Mouse (Mus musculus): ENCODE results near the gene Ly6g6d. TPM values are rescaled to one million over a fixed set of nuclear protein-coding genes. Genes with fewer than 3 reads are reported as not detected.

Ly6g6d gene
- polyA plus RNA-seq, 1 experiment from 2014 or later = 0.78 TPM

DNA sequence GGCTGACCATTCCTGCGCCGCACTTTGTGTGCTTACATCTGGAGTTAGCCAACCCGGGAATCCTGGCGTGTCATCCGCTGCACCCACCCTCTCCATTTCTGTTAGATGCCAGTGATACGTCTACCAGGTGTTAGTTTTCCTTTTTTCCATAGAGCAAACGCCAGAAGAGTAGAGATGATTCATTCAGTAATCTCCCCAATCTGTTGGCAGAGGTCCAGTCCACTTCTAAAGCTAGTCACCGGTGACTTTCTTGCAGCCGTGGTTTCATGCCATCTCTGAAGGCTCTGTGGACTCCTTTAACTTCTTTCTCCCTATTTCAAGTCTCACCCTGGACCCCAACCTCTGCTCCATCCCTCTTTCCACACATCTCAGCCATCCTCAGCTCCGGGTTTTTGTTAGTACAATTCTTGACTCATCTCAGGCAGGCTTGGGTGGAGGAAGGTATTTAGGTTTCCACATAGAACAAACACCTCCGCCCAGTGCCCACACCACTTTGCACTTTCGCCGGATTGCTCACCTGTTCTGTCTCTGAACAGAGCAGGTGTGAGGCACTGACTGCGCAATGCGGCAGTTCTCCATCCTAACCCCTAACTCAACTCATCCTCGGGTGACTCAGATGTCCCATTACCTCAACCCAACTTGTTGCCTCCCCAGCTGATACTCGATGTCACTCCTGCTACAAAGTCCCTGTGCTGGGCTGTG is 9.5 kb downstream of the Ly6g6d start:
- no peak overlapping the region for H3K4me2 ChIP-seq (ENCODE audit: low read length)
- H3K9ac ChIP-seq (replicated peaks; ENCODE audit: low read length) = no peak overlapping the region
- H3K27ac ChIP-seq (replicated peaks; ENCODE audit: low read depth, low read length) = no peak overlapping the region
- H3K4me3 ChIP-seq (replicated peaks; ENCODE audit: low read depth, low read length) = no peak overlapping the region
- 88% methylated on average over 17 of the region's 17 CpGs for WGBS
- ATAC-seq (ENCODE audit: low FRiP score, low TSS enrichment) = no peak
- H3K9me3 ChIP-seq (ENCODE audit: control insufficient read depth, low read length) = no peaks in the 10 kb centered on the region
- H3K4me1 ChIP-seq (ENCODE audit: control insufficient read depth, insufficient read depth, low read length) = 0 out of 2 replicates have a peak, but pooled peaks cover 4% of the 10 kb centered on the region
- no peak for DNase-seq
- H3K36me3 ChIP-seq (ENCODE audit: control insufficient read depth, insufficient read depth, low read length) = no peaks in the 10 kb centered on the region
- H3K27me3 ChIP-seq (ENCODE audit: control insufficient read depth, insufficient read depth, low read length) = peaks cover 18% of the 10 kb centered on the region; the same call in 1 of the 2 replicates

DNA sequence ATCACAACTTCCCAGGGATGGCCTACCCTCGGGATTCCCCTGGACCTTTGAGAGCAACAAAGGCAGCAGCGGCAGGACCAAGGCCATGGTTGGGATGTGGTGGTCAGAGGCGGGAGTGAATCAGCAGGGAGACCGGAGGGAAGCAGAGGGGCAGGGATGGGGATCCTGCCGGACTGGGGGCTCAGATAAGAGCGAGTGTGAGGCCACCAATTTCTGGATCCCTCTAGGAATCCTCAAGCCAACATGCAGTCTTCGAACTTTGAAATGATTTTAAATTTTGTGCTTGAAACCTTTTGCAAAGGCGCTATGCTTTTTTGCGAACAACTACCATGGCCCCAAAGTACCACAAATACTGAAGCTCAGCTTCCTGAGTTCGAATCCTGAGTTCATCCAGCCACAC is 11.8 kb downstream of the Ly6g6d start, which contains the start of gene Mpig6b:
TSS of gene Mpig6b (minus strand) at position 101 of the 400 bp plus-strand sequence.
- 46% methylated on average over 10 of the region's 10 CpGs for WGBS
- Histone ChIP-seq H3K4me2 (ENCODE audit: low read length) (peak within 1 kb of the TSS; percentile 42), H3K9me3 (ENCODE audit: control insufficient read depth, low read length) (no peaks in the 10 kb centered on the region), H3K27me3 (ENCODE audit: control insufficient read depth, insufficient read depth, low read length) (peaks cover 18% of the 10 kb centered on the region; the same call in 1 of the 2 replicates), H3K9ac (replicated peaks; ENCODE audit: low read length) (no peak within 1 kb of the TSS), H3K27ac (replicated peaks; ENCODE audit: low read depth, low read length) (no peak within 1 kb of the TSS), H3K4me1 (ENCODE audit: control insufficient read depth, insufficient read depth, low read length) (0 out of 2 replicates have a peak, but pooled peaks cover 4% of the 10 kb centered on the region), H3K4me3 (replicated peaks; ENCODE audit: low read depth, low read length) (peak within 1 kb of the TSS; percentile 19), H3K36me3 (ENCODE audit: control insufficient read depth, insufficient read depth, low read length) (peaks cover 19% of the 10 kb centered on the region)
- ATAC-seq (ENCODE audit: low FRiP score, low TSS enrichment) = no peak
- no peak for DNase-seq

DNA sequence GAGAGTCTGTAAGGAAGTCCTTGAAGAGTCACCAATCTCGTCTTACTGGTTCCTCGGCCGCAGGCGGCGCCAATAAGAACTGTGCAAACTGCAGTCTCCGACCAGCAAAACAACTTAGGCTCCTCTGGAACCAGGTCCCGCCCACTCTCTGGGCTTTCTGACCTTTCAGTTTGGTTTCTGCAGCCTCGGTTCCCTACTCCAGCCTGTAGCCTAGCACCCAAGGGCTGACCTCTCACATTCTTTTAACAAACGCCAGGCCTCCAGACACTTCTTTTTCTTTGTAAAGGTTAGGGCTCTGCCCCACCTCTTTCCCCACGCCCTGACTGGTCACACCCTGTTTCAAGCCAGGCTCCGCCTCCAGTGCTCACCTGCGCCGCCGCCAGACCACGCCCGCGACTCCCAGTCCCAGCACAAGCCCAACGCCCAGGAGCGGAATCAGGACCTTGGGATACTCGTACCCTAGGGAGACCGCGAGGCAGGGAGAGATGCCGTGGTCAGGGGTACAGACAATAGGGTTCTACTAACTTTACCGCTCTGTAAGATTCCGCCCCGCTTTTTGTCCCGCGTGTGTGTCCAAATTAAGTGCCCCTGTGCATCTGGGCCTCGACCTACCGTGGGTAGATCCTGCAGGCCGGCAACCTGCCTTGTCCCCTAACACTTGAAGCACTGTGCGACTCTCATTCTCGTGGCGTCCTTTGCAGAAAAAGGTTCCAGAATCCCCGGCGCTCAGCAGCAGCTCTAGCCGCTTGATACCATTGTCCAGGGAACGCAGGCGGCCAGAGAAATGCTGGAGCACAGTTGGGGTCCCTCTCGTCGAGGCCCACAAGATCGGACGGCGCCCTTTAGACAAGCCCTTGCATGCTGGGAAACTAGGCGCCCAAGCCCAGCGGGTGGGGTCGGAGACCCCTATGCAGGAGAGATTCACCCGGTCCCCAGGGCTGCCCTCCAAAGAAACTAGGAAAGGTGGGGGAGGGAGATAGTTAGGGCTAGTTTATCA is 12.6 kb downstream of the Ly6g6d start, which contains the start of gene Ly6g6c:
TSS of gene Ly6g6c (plus strand) at position 438 of the 997 bp plus-strand sequence.
- peaks cover 11% of the 10 kb centered on the region for H3K4me1 ChIP-seq (ENCODE audit: control insufficient read depth, insufficient read depth, low read length)
- H3K9me3 ChIP-seq (ENCODE audit: control insufficient read depth, low read length) = no peaks in the 10 kb centered on the region
- H3K27ac ChIP-seq (replicated peaks; ENCODE audit: low read depth, low read length) = no peak within 1 kb of the TSS
- ATAC-seq (ENCODE audit: low FRiP score, low TSS enrichment) (no peak), DNase-seq (peak; percentile 39)
- peak within 1 kb of the TSS; percentile 19 for H3K4me3 ChIP-seq (replicated peaks; ENCODE audit: low read depth, low read length)
- H3K9ac ChIP-seq (replicated peaks; ENCODE audit: low read length) = peak within 1 kb of the TSS; percentile 20; the same call in 1 of the 2 replicates
- H3K27me3 ChIP-seq (ENCODE audit: control insufficient read depth, insufficient read depth, low read length) = peaks cover 18% of the 10 kb centered on the region; the same call in 1 of the 2 replicates
- H3K4me2 ChIP-seq (ENCODE audit: low read length) = peak within 1 kb of the TSS; percentile 42
- peaks cover 24% of the 10 kb centered on the region for H3K36me3 ChIP-seq (ENCODE audit: control insufficient read depth, insufficient read depth, low read length)
- WGBS = 2% methylated on average over 48 of the region's 48 CpGs

DNA sequence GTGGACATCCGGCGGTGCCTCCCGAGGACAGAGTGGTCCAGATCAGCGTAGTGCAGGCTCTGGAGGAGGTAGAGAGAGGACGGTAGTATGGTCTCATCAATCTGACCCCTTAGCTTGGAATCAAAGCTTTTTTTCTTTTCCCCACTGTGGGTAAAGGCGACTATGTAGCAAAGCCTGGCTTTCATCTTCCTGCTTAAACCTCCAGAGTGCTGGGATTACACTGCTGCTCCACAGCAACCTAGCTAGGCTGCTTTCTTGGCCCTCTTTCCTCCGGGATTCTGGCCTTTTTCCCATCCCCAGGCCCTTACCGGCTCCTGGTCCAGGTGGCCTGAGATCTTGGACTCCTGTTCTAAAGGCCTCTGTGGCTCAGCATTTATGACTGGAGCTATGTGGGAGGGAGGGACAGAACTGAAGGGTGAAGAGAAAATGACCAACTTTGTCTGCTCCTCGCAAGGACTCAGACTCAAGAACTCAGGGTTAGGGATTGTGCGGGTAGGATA is 13.4 kb downstream of the Ly6g6d start:
- H3K36me3 ChIP-seq (ENCODE audit: control insufficient read depth, insufficient read depth, low read length) = peaks cover 24% of the 10 kb centered on the region
- H3K9me3 ChIP-seq (ENCODE audit: control insufficient read depth, low read length) = no peaks in the 10 kb centered on the region
- peaks cover 16% of the 10 kb centered on the region for H3K4me1 ChIP-seq (ENCODE audit: control insufficient read depth, insufficient read depth, low read length)
- no peak overlapping the region for H3K27ac ChIP-seq (replicated peaks; ENCODE audit: low read depth, low read length)
- peak overlapping the region; percentile 42 for H3K4me2 ChIP-seq (ENCODE audit: low read length)
- H3K4me3 ChIP-seq (replicated peaks; ENCODE audit: low read depth, low read length) = no peak overlapping the region
- no peak for ATAC-seq (ENCODE audit: low FRiP score, low TSS enrichment)
- H3K9ac ChIP-seq (replicated peaks; ENCODE audit: low read length) = peak overlapping the region; percentile 20; the same call in 1 of the 2 replicates
- peaks cover 18% of the 10 kb centered on the region; the same call in 1 of the 2 replicates for H3K27me3 ChIP-seq (ENCODE audit: control insufficient read depth, insufficient read depth, low read length)
- WGBS = 33% methylated on average over 10 of the region's 10 CpGs
- no peak for DNase-seq

DNA sequence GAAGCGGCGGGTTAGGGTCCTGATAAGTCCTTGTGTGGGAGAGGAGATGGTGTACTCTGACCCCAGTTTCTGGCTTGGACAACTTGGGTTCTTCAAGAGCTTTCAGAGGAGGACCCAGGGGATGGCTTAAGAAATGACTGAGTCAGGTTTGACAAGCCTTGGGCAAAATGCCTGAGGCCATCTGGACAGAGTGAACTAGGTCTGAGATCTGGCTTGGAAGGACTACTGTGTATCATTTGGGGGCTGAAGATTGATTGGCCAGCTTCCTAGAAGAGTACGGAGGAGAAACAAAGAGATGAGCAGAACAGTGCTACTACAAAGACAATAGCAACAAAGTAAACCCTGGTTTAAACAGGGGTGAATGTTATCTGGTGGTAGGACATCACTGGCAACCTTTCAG is 14.4 kb downstream of the Ly6g6d start:
- Histone ChIP-seq H3K4me1 (ENCODE audit: control insufficient read depth, insufficient read depth, low read length) (peaks cover 17% of the 10 kb centered on the region), H3K4me2 (ENCODE audit: low read length) (no peak overlapping the region), H3K4me3 (replicated peaks; ENCODE audit: low read depth, low read length) (no peak overlapping the region), H3K27me3 (ENCODE audit: control insufficient read depth, insufficient read depth, low read length) (peaks cover 18% of the 10 kb centered on the region; the same call in 1 of the 2 replicates), H3K9ac (replicated peaks; ENCODE audit: low read length) (no peak overlapping the region), H3K27ac (replicated peaks; ENCODE audit: low read depth, low read length) (no peak overlapping the region), H3K36me3 (ENCODE audit: control insufficient read depth, insufficient read depth, low read length) (peaks cover 24% of the 10 kb centered on the region), H3K9me3 (ENCODE audit: control insufficient read depth, low read length) (no peaks in the 10 kb centered on the region)
- ATAC-seq (ENCODE audit: low FRiP score, low TSS enrichment) = no peak
- DNase-seq = no peak
- WGBS = 94% methylated on average over 3 of the region's 3 CpGs

DNA sequence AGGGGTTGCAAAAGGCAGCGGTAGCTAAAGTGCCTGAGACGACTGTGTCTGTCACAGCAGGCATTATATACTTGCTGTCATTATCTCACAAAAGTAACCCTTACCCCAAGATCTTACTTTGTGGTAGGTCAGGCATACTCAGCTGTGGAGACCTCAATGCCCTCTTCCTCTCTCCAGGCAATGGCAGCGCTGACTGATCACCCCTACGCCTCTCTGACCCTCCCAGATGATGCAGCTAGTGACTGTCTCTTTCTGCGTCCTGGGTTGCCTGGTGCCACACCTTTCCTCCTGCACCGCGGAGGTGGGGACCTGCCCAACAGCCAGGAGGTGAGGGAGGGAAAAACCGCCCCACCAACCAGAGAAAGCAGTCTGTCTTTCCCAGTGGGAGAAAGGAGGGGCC is 16.6 kb downstream of the Ly6g6d start:
- Histone ChIP-seq H3K27ac (replicated peaks; ENCODE audit: low read depth, low read length) (no peak overlapping the region), H3K4me1 (ENCODE audit: control insufficient read depth, insufficient read depth, low read length) (peaks cover 21% of the 10 kb centered on the region), H3K27me3 (ENCODE audit: control insufficient read depth, insufficient read depth, low read length) (peaks cover 18% of the 10 kb centered on the region; the same call in 1 of the 2 replicates), H3K36me3 (ENCODE audit: control insufficient read depth, insufficient read depth, low read length) (peaks cover 29% of the 10 kb centered on the region), H3K9ac (replicated peaks; ENCODE audit: low read length) (no peak overlapping the region), H3K4me2 (ENCODE audit: low read length) (no peak overlapping the region), H3K9me3 (ENCODE audit: control insufficient read depth, low read length) (no peaks in the 10 kb centered on the region), H3K4me3 (replicated peaks; ENCODE audit: low read depth, low read length) (no peak overlapping the region)
- ATAC-seq (ENCODE audit: low FRiP score, low TSS enrichment) (no peak), DNase-seq (no peak)
- WGBS = 89% methylated on average over 8 of the region's 8 CpGs

DNA sequence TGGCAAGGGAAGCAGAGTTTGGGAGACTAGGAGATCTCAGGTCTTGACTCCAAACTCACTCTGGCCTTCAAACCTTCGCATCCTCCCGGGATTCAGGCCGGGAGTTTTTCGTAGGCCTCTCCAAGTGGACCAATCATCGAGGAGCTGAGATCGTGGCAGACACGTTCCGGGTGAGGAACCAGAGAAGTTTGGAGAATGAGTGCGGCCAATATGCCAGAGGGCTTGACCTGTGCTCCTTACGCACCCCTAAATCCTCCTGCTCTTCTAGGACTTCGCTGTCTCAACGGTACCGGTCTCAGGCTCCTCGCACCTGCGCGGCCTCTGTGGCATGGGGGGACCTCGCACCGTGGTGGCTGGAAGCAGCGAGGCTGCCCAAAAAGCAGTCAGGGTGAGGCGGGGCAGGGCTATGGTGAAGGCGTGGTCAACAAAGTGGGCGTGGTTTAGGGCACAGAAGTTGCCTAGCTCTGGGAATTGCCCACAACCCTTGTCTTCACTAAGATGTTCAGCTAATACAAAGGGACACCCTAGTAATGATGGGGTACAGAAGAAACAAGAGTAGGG is 17.0 kb downstream of the Ly6g6d start:
- Histone ChIP-seq H3K4me1 (ENCODE audit: control insufficient read depth, insufficient read depth, low read length) (peaks cover 21% of the 10 kb centered on the region), H3K27me3 (ENCODE audit: control insufficient read depth, insufficient read depth, low read length) (peaks cover 18% of the 10 kb centered on the region; the same call in 1 of the 2 replicates), H3K9me3 (ENCODE audit: control insufficient read depth, low read length) (no peaks in the 10 kb centered on the region), H3K4me2 (ENCODE audit: low read length) (peak overlapping the region; percentile 91), H3K9ac (replicated peaks; ENCODE audit: low read length) (no peak overlapping the region), H3K27ac (replicated peaks; ENCODE audit: low read depth, low read length) (no peak overlapping the region), H3K36me3 (ENCODE audit: control insufficient read depth, insufficient read depth, low read length) (peaks cover 34% of the 10 kb centered on the region), H3K4me3 (replicated peaks; ENCODE audit: low read depth, low read length) (peak overlapping the region; percentile 58)
- 67% methylated on average over 22 of the region's 22 CpGs for WGBS
- no peak for DNase-seq
- ATAC-seq (ENCODE audit: low FRiP score, low TSS enrichment) = no peak

DNA sequence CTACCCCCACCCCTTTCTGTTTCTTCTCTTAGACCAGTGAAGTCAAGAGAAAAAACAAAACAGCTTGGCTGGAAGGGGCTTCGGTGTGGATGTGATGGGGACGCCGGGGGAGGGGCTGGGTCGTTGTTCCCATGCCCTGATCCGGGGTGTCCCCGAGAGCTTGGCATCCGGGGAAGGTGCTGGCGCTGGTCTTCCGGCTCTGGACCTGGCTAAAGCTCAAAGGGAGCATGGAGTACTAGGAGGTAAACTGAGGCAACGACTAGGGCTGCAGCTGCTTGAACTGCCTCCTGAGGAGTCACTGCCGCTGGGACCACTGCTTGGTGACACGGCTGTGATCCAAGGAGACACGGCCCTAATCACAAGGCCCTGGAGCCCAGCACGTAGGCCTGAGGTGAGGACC is 17.8 kb downstream of the Ly6g6d start:
- DNase-seq (no peak), ATAC-seq (ENCODE audit: low FRiP score, low TSS enrichment) (no peak; the same call in 1 of the 2 replicates)
- H3K4me2 ChIP-seq (ENCODE audit: low read length) = peak overlapping the region; percentile 91
- H3K9me3 ChIP-seq (ENCODE audit: control insufficient read depth, low read length) = no peaks in the 10 kb centered on the region
- 25% methylated on average over 14 of the region's 14 CpGs for WGBS
- H3K27ac ChIP-seq (replicated peaks; ENCODE audit: low read depth, low read length) = 0 out of 2 replicates have a peak overlapping the region, but pooled peaks have one; percentile 86
- H3K9ac ChIP-seq (replicated peaks; ENCODE audit: low read length) = peak overlapping the region; percentile 64
- H3K4me1 ChIP-seq (ENCODE audit: control insufficient read depth, insufficient read depth, low read length) = peaks cover 19% of the 10 kb centered on the region
- peaks cover 34% of the 10 kb centered on the region for H3K36me3 ChIP-seq (ENCODE audit: control insufficient read depth, insufficient read depth, low read length)
- H3K27me3 ChIP-seq (ENCODE audit: control insufficient read depth, insufficient read depth, low read length) = peaks cover 16% of the 10 kb centered on the region; the same call in 1 of the 2 replicates
- H3K4me3 ChIP-seq (replicated peaks; ENCODE audit: low read depth, low read length) = peak overlapping the region; percentile 58
